Mouse (Mus musculus) stomach, postnatal 0 days (tissue): ENCODE results near the gene Cdh24. TPM values are rescaled to one million over a fixed set of nuclear protein-coding genes. Genes with fewer than 3 reads are reported as not detected.

Experiments used
- ATAC-seq: fragments of 200-750 bp; cut with Nextera tagmentation; 2 replicates; pipeline ENCODE4 v1.8.0; 2017; ENCODE audit not compliant: low FRiP score, low TSS enrichment
- DNase-seq: peaks from one replicate; pipeline ENCODE4 v3.0.0-alpha.2; 2016; ENCODE audit warnings: low spot score
- H3K27ac ChIP-seq: fragments of 300-500 bp; sonication (generic); replicated peaks from 2 replicates; pipeline ENCODE4 v1.5.1; 2014; ENCODE audit warnings: mild to moderate bottlenecking, control low read depth
- H3K27me3 ChIP-seq: fragments of 300-500 bp; sonication (generic); 2 replicates; pipeline ENCODE4 v1.6.1; 2014; ENCODE audit warnings: low read length; ENCODE audit not compliant: control insufficient read depth, insufficient read depth
- H3K36me3 ChIP-seq: fragments of 300-500 bp; sonication (generic); 2 replicates; pipeline ENCODE4 v1.6.1; 2014; ENCODE audit warnings: low read length, mixed read lengths; ENCODE audit not compliant: control insufficient read depth, insufficient read depth
- H3K4me1 ChIP-seq: fragments of 300-500 bp; sonication (generic); replicated peaks from 2 replicates; pipeline ENCODE4 v1.6.1; 2014; ENCODE audit warnings: antibody characterized with exemption; ENCODE audit not compliant: control insufficient read depth, insufficient read depth
- H3K4me2 ChIP-seq: fragments of 300-500 bp; sonication (generic); replicated peaks from 2 replicates; pipeline ENCODE4 v1.6.1; 2014; ENCODE audit warnings: low read depth, mild to moderate bottlenecking, control low read depth, moderate library complexity
- H3K4me3 ChIP-seq: fragments of 300-500 bp; sonication (generic); 2 replicates; pipeline ENCODE4 v1.5.1; 2014; ENCODE audit warnings: low read depth, low read length, control low read depth
- H3K9ac ChIP-seq: fragments of 300-500 bp; sonication (generic); 2 replicates; pipeline ENCODE4 v1.6.1; 2014; ENCODE audit warnings: mild to moderate bottlenecking, low read length, control low read depth, mixed read lengths
- H3K9me3 ChIP-seq: fragments of 300-500 bp; sonication (generic); 2 replicates; pipeline ENCODE4 v1.6.1; 2016; ENCODE audit warnings: low read length; ENCODE audit not compliant: control insufficient read depth
- CTCF ChIP-seq: IDR thresholded peaks from 2 replicates; pipeline ENCODE4 v1.5.1; 2016; ENCODE audit warnings: antibody characterized with exemption, low read depth, mild to moderate bottlenecking, moderate library complexity
- EP300 ChIP-seq: optimal IDR thresholded peaks from 2 replicates; pipeline ENCODE3; 2016; ENCODE audit warnings: antibody characterized with exemption
- WGBS: fragments of 180-500 bp; shearing (Covaris S2); extraction: QIAGEN DNeasy Blood & Tissue Kit; methylation state at CpG from one replicate; pipeline ENCODE4 v1.1.7; 2014; 5-methylcytosine and 5-hydroxymethylcytosine counted together
- microRNA counts: library from miRNA; unstranded; fragments of <30 nt; microRNA quantifications from one replicate; lab custom pipeline; 2015
- microRNA-seq: library from miRNA; unstranded; fragments of <30 nt; microRNA quantifications from one replicate; pipeline ENCODE4, GENCODE M21; 2016
- polyA plus RNA-seq: library from polyadenylated mRNA; unstranded; fragments of >200 nt; fragmentation: Nextera tagmentation; extraction: Ambion mirVana; gene quantifications from 2 replicates; pipeline ENCODE4 v1.2.1, GENCODE M21; 2015

The Cdh24 gene
- polyA plus RNA-seq, 1 experiment from 2014 or later = 0.68 TPM

- DNase-seq (peak; percentile 70), ATAC-seq (peak; percentile 78)
- H3K27ac ChIP-seq = no peak overlapping the region
- WGBS = 25% methylated on average over 7 of the region's 7 CpGs
- H3K9me3 ChIP-seq = no peaks in the 10 kb centered on the region
- H3K9ac ChIP-seq = no peak overlapping the region
- no peak overlapping the region for H3K4me2 ChIP-seq
- no peaks in the 10 kb centered on the region for H3K4me1 ChIP-seq
- TF ChIP-seq EP300 = no peak
- TF ChIP-seq CTCF = peak; percentile 85
- no peaks in the 10 kb centered on the region for H3K27me3 ChIP-seq
- no peak overlapping the region for H3K4me3 ChIP-seq
- no peaks in the 10 kb centered on the region for H3K36me3 ChIP-seq
Observed at GRCm38 (mm10) chr14:54583681-54584338, 57.4 kb downstream of the Cdh24 start.

- Histone ChIP-seq H3K4me3 (no peak overlapping the region), H3K4me1 (no peaks in the 10 kb centered on the region), H3K36me3 (no peaks in the 10 kb centered on the region), H3K4me2 (no peak overlapping the region), H3K27me3 (no peaks in the 10 kb centered on the region), H3K9me3 (no peaks in the 10 kb centered on the region), H3K9ac (no peak overlapping the region), H3K27ac (no peak overlapping the region)
- TF ChIP-seq CTCF (no peak), EP300 (no peak)
- 79% methylated on average over 9 of the region's 9 CpGs for WGBS
- ATAC-seq (no peak), DNase-seq (no peak)
Observed at GRCm38 (mm10) chr14:54582536-54582935, 58.6 kb downstream of the Cdh24 start.

MicroRNAs encoded within 50 kb of the gene (microRNA counts, 519-probe panel; counts per million panel counts)
- microRNA mmu-miR-686 (lab: Ali Mortazavi, UCI) = not detected

Small RNA genes within 50 kb of the gene (microRNA-seq; reads per million reads assigned to microRNA genes)
- not detected for gene Mir686
- gene Mir6948 = not detected

Other genes with a start within 250 kb of the Cdh24 start
- gene Slc7a7, start 223.6 kb downstream of the Cdh24 start, polyA plus RNA-seq = 9.3 and 9.5 TPM in 2 replicates
- gene Mrpl52, start 214.5 kb downstream of the Cdh24 start, polyA plus RNA-seq = 312 and 339 TPM in 2 replicates
- gene Mmp14, start 209.8 kb downstream of the Cdh24 start, polyA plus RNA-seq = 63.9 and 70.4 TPM in 2 replicates
- gene Lrp10, start 177.2 kb downstream of the Cdh24 start, polyA plus RNA-seq = 59.3 and 70.0 TPM in 2 replicates
- 0.47 and 0.59 TPM in 2 replicates for gene Rem2, start 165.3 kb downstream of the Cdh24 start, polyA plus RNA-seq
- 28.1 and 29.2 TPM in 2 replicates for gene Prmt5, start 123.8 kb downstream of the Cdh24 start, polyA plus RNA-seq
- 23.7 and 24.1 TPM in 2 replicates for gene Haus4, start 86.7 kb downstream of the Cdh24 start, polyA plus RNA-seq
- 18.9 and 26.4 TPM in 2 replicates for gene Ajuba, start 63.8 kb downstream of the Cdh24 start, polyA plus RNA-seq
- gene 4931414P19Rik, start 35.4 kb downstream of the Cdh24 start, polyA plus RNA-seq = 2.4 and 3.0 TPM in 2 replicates
- 279 and 291 TPM in 2 replicates for gene Psmb5, start 23.3 kb downstream of the Cdh24 start, polyA plus RNA-seq
- gene Psmb11, start 19.9 kb downstream of the Cdh24 start, polyA plus RNA-seq = 0.02 TPM in 1 of 2 replicates, not detected in the other
- not detected in 2 replicates for gene Gm17606, start 412 bp downstream of the Cdh24 start, polyA plus RNA-seq
- gene 1700123O20Rik, start 44.9 kb upstream of the Cdh24 start, polyA plus RNA-seq = 60.8 and 61.7 TPM in 2 replicates
- gene Acin1, start 45.6 kb upstream of the Cdh24 start, polyA plus RNA-seq = 37.0 and 46.9 TPM in 2 replicates
- gene Gm29776, start 57.5 kb upstream of the Cdh24 start, polyA plus RNA-seq = 0.08 and 0.11 TPM in 2 replicates
- 0.10 TPM in 1 of 2 replicates, not detected in the other for gene Cebpe, start 70.8 kb upstream of the Cdh24 start, polyA plus RNA-seq
- 3.1 and 4.2 TPM in 2 replicates for gene Slc7a8, start 140.6 kb upstream of the Cdh24 start, polyA plus RNA-seq
- not detected in 2 replicates for gene Rnf212b, start 172.8 kb upstream of the Cdh24 start, polyA plus RNA-seq
- gene Homez, start 229.6 kb upstream of the Cdh24 start, polyA plus RNA-seq = 4.5 and 5.0 TPM in 2 replicates
- 1.7 and 2.2 TPM in 2 replicates for gene Ppp1r3e, start 236.2 kb upstream of the Cdh24 start, polyA plus RNA-seq
- gene Bcl2l2, start 242.0 kb upstream of the Cdh24 start, polyA plus RNA-seq = 4.3 and 4.7 TPM in 2 replicates
- 1.2 TPM in 2 replicates for gene Gm20521, start 242.1 kb upstream of the Cdh24 start, polyA plus RNA-seq